Mouse (Mus musculus) liver, embryonic 13.5 days (tissue): ENCODE data around the gene Uqcc1. TPM values are rescaled to one million over a fixed set of nuclear protein-coding genes. Genes with fewer than 3 reads are reported as not detected.

Experiments
- ATAC-seq: fragments of 200-750 bp; cut with Nextera tagmentation; 2 replicates; pipeline ENCODE4 v1.8.0; 2017; ENCODE audit warnings: low read depth, mild to moderate bottlenecking, moderate number of reproducible peaks, moderate library complexity
- DNase-seq: peaks from one replicate; pipeline ENCODE4 v3.0.0; 2022
- H3K27ac ChIP-seq: fragments of 300-500 bp; sonication (generic); 2 replicates; pipeline ENCODE4 v1.5.1; 2015; ENCODE audit warnings: moderate library complexity, mild to moderate bottlenecking, inconsistent platforms
- H3K27me3 ChIP-seq: fragments of 300-500 bp; sonication (generic); 2 replicates; pipeline ENCODE4 v1.6.1; 2015; ENCODE audit warnings: mild to moderate bottlenecking, inconsistent platforms
- H3K36me3 ChIP-seq: fragments of 300-500 bp; sonication (generic); 2 replicates; pipeline ENCODE4 v1.6.1; 2015; ENCODE audit warnings: mild to moderate bottlenecking, inconsistent platforms
- H3K4me1 ChIP-seq: fragments of 300-500 bp; sonication (generic); replicated peaks from 2 replicates; pipeline ENCODE4 v1.6.1; 2015; ENCODE audit warnings: inconsistent platforms
- H3K4me2 ChIP-seq: fragments of 300-500 bp; sonication (generic); 2 replicates; pipeline ENCODE4 v1.6.1; 2015; ENCODE audit warnings: inconsistent platforms, mild to moderate bottlenecking, moderate library complexity
- H3K4me3 ChIP-seq: fragments of 300-500 bp; sonication (generic); replicated peaks from 2 replicates; pipeline ENCODE4 v1.5.1; 2015; ENCODE audit warnings: mild to moderate bottlenecking, inconsistent platforms
- H3K9ac ChIP-seq: fragments of 300-500 bp; sonication (generic); 2 replicates; pipeline ENCODE4 v1.6.1; 2015; ENCODE audit warnings: mild to moderate bottlenecking, inconsistent platforms
- H3K9me3 ChIP-seq: fragments of 300-500 bp; sonication (generic); replicated peaks from 2 replicates; pipeline ENCODE4 v1.6.1; 2016; ENCODE audit warnings: inconsistent platforms
- WGBS: fragments of 180-500 bp; shearing (Covaris S2); methylation state at CpG from one replicate; pipeline ENCODE4 v1.1.7; 2015; ENCODE audit not compliant: insufficient replicate concordance; 5-methylcytosine and 5-hydroxymethylcytosine counted together
- polyA plus RNA-seq: library from polyadenylated mRNA; unstranded; fragments of >200 nt; fragmentation: Nextera tagmentation; extraction: Ambion mirVana; gene quantifications from 2 replicates; pipeline ENCODE4 v1.2.1, GENCODE M21; 2015

Uqcc1 gene
- polyA plus RNA-seq, 1 experiment from 2014 or later: 49.5 TPM

DNA sequence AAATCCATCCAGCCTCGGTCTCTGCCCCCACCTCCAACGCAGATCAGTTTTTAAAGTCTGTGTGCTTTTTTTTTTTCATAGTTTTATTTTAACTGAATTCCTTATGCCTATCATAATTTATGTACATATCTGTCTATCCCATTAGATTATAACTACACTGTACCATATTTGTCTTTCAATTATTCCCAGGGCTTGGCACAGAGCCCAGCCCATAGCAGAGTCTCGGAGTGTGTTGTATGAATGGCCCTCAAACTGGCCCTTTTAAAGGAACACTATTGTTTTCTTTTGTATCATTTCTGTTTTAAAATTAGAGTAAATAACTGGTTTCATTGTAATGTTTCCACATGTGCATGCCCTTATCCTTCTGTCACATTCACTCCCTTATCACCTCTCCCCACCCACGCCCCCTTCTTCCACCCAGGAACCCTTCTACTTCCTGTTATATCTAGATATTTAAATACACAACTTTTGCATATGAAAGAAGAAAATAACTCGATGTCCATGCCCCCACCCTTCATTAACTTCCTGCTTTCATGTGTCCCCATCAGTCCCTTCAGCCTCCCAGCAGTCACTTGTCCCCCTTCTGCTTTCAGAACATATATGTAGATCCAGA lies 17.4 kb upstream of the Uqcc1 start:
- Histone ChIP-seq H3K4me3 (no peak overlapping the region), H3K9me3 (no peaks in the 10 kb centered on the region), H3K9ac (peak overlapping the region; percentile 31), H3K27me3 (0 out of 2 replicates have a peak, but pooled peaks cover 3% of the 10 kb centered on the region), H3K4me2 (0 out of 2 replicates have a peak overlapping the region, but pooled peaks have one; percentile 28), H3K36me3 (no peaks in the 10 kb centered on the region), H3K4me1 (peaks cover 32% of the 10 kb centered on the region), H3K27ac (peak overlapping the region; percentile 65)
- DNase-seq: peak; percentile 66
- peak; percentile 75 for ATAC-seq
- 45% methylated on average over 5 of the region's 5 CpGs for WGBS

DNA sequence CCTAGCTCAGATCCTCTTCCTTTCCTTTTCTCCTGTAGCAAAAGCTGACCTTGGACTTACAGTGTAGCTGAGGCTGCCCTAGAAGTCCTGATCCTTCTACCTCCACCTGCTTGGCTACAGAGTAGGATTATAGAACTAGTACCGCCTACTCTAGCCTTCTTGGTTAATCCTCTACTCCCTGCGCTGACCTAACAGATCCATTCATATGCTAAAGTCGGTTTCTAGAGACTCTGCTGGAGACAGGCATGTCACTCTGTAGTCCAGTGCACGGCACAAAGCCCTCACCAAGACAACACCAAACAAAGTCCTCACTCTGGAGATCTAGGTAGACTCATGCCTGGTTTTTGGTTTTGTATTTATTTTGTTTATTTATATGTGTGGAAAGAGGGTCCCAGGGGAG lies 16.4 kb upstream of the Uqcc1 start:
- H3K4me1 ChIP-seq: peaks cover 26% of the 10 kb centered on the region
- H3K4me2 ChIP-seq: no peak overlapping the region
- 46% methylated on average over 4 of the region's 4 CpGs for WGBS
- no peaks in the 10 kb centered on the region for H3K9me3 ChIP-seq
- H3K4me3 ChIP-seq: no peak overlapping the region
- H3K36me3 ChIP-seq: no peaks in the 10 kb centered on the region
- peak overlapping the region; percentile 65 for H3K27ac ChIP-seq
- ATAC-seq (0 out of 2 replicates have a peak, but pooled peaks have one; percentile 12), DNase-seq (no peak)
- no peak overlapping the region for H3K9ac ChIP-seq
- 0 out of 2 replicates have a peak, but pooled peaks cover 3% of the 10 kb centered on the region for H3K27me3 ChIP-seq

DNA sequence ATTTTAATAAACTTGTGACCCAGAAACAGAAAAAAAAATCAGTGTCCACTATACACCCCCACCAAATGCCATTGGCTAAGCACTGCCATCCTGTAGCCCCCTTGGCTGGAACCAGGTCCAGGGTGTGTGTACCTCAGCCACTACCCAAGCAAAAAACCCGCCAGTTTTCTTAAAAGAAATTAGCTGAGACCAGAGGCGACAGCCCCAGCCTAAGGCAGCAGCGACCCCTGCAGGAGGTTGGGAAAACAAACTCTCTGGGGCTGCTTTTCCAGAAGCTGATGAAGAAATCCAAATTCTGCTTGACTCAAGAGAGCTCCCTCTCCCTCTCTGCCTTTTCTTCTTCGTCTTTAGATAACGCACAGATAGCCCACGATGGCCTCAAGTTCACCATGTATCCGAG lies 16.0 kb upstream of the Uqcc1 start:
- no peak overlapping the region for H3K4me2 ChIP-seq
- DNase-seq (peak; percentile 65), ATAC-seq (0 out of 2 replicates have a peak, but pooled peaks have one; percentile 29)
- H3K27me3 ChIP-seq: 0 out of 2 replicates have a peak, but pooled peaks cover 3% of the 10 kb centered on the region
- H3K4me1 ChIP-seq: peaks cover 24% of the 10 kb centered on the region
- H3K27ac ChIP-seq: peak overlapping the region; percentile 65; the same call in 1 of the 2 replicates
- no peaks in the 10 kb centered on the region for H3K9me3 ChIP-seq
- no peak overlapping the region for H3K9ac ChIP-seq
- H3K4me3 ChIP-seq: no peak overlapping the region
- no peaks in the 10 kb centered on the region for H3K36me3 ChIP-seq
- WGBS: 4% methylated on average over 7 of the region's 7 CpGs

DNA sequence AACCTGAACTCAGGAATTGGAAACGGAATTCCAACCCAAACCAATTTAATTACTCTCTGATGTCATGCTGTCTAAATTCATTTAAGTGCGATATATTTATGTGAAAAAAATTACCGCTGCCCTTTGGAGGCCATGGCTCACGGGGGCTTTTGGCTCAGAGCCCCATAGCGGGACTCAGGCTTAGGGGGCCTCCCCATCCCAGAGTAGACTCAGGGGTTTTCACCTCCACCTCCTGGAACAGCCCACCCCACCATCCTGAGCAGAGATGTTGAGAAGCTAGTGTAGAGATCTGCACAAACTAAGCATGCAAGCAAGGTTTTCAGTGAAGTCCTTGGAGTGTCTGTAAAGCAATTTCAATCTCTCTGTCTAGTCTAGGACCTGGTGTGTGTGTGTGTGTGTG lies 15.5 kb upstream of the Uqcc1 start:
- DNase-seq (no peak), ATAC-seq (no peak)
- Histone ChIP-seq H3K4me3 (no peak overlapping the region), H3K27ac (no peak overlapping the region), H3K9ac (no peak overlapping the region), H3K4me1 (peaks cover 24% of the 10 kb centered on the region), H3K9me3 (no peaks in the 10 kb centered on the region), H3K36me3 (no peaks in the 10 kb centered on the region), H3K27me3 (0 out of 2 replicates have a peak, but pooled peaks cover 3% of the 10 kb centered on the region), H3K4me2 (no peak overlapping the region)
- WGBS: 83% methylated on average over 5 of the region's 5 CpGs

DNA sequence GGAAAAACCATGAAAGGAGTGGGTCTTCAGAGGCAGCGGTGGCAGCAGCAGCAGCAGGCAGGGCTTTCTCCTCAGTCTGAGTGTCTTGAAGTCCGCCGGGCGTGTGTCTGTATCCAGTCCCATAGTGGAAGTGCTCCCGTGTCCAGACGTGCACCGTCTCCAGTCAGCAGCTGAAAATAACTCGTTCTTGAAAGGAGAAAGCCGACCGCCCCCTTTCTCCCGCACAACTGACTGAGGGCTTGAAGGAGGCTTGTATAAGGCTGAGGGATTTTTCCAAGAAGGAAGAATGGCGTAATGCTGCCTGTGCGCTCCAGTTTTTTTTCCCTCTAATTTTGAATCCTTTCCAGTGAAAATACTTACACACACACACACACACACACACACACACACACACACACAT lies 15.0 kb upstream of the Uqcc1 start, which contains the start of gene Gdf5:
Gene Gdf5, minus strand, starts transcription at position 244 of the 400 bp plus-strand sequence.
- no peak for ATAC-seq
- H3K9ac ChIP-seq: no peak within 1 kb of the TSS
- H3K4me2 ChIP-seq: no peak within 1 kb of the TSS

DNA sequence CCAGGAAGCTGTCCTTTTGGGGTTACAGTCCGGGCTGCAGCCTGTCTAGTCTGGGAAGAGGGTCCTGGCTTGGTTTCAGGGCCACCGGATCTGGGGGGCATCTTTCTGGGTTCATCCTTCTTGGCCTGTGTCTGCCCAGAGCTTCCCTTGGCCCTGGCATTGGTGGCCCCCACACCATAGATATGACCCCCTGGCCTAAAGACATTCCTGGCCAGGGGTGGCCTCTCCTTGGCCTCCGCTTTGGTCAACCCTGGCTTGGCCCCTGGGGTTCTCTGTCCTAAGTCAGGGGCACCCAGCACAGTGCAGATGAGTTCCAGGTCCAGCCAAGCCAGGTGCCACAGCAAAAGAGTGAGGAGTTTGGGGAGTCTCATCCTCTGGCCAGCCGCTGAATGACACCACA lies 14.6 kb upstream of the Uqcc1 start:
- H3K27me3 ChIP-seq: 0 out of 2 replicates have a peak, but pooled peaks cover 3% of the 10 kb centered on the region
- no peaks in the 10 kb centered on the region for H3K9me3 ChIP-seq
- H3K4me2 ChIP-seq: no peak overlapping the region
- no peaks in the 10 kb centered on the region for H3K36me3 ChIP-seq
- 80% methylated on average over 4 of the region's 4 CpGs for WGBS
- H3K27ac ChIP-seq: no peak overlapping the region
- no peak for DNase-seq
- no peak overlapping the region for H3K4me3 ChIP-seq
- H3K4me1 ChIP-seq: peaks cover 24% of the 10 kb centered on the region
- no peak for ATAC-seq
- H3K9ac ChIP-seq: no peak overlapping the region

More for the DNA sequence above, 15.0 kb upstream of the Uqcc1 start, which contains the start of gene Gdf5:
- no peak within 1 kb of the TSS for H3K4me3 ChIP-seq
- peaks cover 24% of the 10 kb centered on the region for H3K4me1 ChIP-seq
- H3K27me3 ChIP-seq: 0 out of 2 replicates have a peak, but pooled peaks cover 3% of the 10 kb centered on the region
- no peaks in the 10 kb centered on the region for H3K36me3 ChIP-seq
- WGBS: 74% methylated on average over 13 of the region's 13 CpGs
- no peak within 1 kb of the TSS for H3K27ac ChIP-seq
- H3K9me3 ChIP-seq: no peaks in the 10 kb centered on the region
- no peak for DNase-seq

DNA sequence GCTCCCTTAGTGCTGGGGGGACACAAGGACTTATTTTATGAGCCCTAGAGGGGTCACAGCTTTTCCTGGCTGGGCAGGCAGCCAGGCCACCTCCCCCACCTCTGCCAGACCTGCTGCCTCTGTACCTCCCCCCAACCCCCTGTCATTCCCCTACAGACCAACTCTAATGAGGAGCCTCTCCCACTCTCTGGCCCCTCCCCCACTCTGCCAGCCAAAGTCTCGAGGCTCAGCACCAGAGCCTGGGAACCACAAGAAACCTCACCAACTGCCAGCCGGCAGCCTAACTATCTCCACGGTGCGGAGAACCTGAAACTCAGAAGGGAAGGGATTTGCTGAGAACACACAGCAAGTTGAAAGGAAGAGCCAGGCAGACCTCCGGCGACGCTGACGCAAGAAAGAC lies 13.4 kb upstream of the Uqcc1 start:
- H3K9ac ChIP-seq: no peak overlapping the region
- 20% methylated on average over 8 of the region's 8 CpGs for WGBS
- H3K4me1 ChIP-seq: peaks cover 23% of the 10 kb centered on the region
- DNase-seq (no peak), ATAC-seq (no peak)
- peak overlapping the region; percentile 4; the same call in 1 of the 2 replicates for H3K4me2 ChIP-seq
- H3K4me3 ChIP-seq: no peak overlapping the region
- H3K36me3 ChIP-seq: no peaks in the 10 kb centered on the region
- H3K27me3 ChIP-seq: no peaks in the 10 kb centered on the region
- H3K9me3 ChIP-seq: no peaks in the 10 kb centered on the region
- no peak overlapping the region for H3K27ac ChIP-seq

DNA sequence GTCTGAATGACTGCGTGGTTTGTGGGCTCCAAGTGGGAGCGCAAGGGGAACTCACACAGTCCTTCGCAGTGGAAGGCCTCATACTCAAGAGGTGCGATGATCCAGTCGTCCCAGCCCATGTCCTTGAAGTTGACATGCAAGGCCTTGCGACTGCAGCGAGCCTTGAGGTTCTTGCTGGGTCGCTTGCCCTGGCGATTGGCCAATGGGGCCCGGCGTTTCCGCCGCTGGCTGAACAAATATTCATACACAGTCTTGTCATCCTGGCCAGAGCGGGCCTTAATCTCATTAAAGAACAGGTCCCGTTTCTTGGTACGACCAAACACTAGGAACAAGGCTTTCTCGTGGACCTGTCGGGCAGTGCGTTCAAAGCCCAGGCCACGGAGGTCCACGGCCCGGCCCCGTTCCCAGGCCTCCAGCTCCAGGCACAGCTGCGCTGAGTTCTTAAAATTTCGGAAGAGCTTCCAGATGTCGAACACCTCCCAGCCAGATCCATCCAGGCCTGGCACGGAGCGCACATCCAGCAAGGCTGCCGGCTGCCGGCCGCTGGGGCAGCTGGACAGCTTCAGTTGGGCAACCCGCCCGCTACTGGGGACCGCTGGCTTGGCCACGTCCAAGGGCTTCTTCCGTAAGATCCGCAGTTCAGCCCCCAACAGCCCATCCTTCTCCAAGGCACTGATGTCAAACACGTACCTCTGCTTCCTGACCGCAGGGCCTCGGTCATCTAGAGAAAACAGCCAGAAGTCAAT lies 11.8 kb upstream of the Uqcc1 start:
- no peak overlapping the region for H3K9ac ChIP-seq
- peaks cover 7% of the 10 kb centered on the region for H3K4me1 ChIP-seq
- 84% methylated on average over 40 of the region's 40 CpGs for WGBS
- no peak overlapping the region for H3K4me2 ChIP-seq
- H3K9me3 ChIP-seq: no peaks in the 10 kb centered on the region
- H3K4me3 ChIP-seq: no peak overlapping the region
- no peaks in the 10 kb centered on the region for H3K36me3 ChIP-seq
- ATAC-seq: no peak
- no peak for DNase-seq
- no peak overlapping the region for H3K27ac ChIP-seq
- H3K27me3 ChIP-seq: no peaks in the 10 kb centered on the region

DNA sequence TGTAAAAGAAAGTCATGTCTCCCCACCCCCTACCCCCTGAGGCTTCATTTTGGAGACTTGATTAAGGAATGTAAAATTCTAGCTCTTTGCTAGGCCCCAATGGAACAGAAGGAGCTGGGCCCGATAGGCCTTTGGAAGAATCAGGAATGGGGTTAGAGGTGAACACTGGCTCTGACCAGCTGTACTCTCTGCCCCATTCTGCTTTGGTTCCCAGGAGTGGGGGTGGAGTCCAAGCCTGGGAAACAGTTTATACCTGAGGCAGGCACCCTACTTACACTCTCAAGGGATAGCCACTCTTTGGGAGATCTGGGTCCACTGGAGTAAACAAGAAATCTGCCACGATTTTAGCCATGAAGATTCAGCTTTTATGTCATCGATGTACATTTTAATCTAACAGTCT lies 10.6 kb upstream of the Uqcc1 start, which contains the start of gene Gm15557:
Gene Gm15557, plus strand, starts transcription at position 48 of the 400 bp plus-strand sequence.
- Histone ChIP-seq H3K4me3 (no peak within 1 kb of the TSS), H3K4me2 (no peak within 1 kb of the TSS), H3K9ac (no peak within 1 kb of the TSS), H3K9me3 (no peaks in the 10 kb centered on the region), H3K27ac (no peak within 1 kb of the TSS), H3K36me3 (no peaks in the 10 kb centered on the region), H3K27me3 (no peaks in the 10 kb centered on the region), H3K4me1 (no peaks in the 10 kb centered on the region)
- ATAC-seq (no peak), DNase-seq (no peak)
- WGBS: 71% methylated on average over 3 of the region's 3 CpGs

DNA sequence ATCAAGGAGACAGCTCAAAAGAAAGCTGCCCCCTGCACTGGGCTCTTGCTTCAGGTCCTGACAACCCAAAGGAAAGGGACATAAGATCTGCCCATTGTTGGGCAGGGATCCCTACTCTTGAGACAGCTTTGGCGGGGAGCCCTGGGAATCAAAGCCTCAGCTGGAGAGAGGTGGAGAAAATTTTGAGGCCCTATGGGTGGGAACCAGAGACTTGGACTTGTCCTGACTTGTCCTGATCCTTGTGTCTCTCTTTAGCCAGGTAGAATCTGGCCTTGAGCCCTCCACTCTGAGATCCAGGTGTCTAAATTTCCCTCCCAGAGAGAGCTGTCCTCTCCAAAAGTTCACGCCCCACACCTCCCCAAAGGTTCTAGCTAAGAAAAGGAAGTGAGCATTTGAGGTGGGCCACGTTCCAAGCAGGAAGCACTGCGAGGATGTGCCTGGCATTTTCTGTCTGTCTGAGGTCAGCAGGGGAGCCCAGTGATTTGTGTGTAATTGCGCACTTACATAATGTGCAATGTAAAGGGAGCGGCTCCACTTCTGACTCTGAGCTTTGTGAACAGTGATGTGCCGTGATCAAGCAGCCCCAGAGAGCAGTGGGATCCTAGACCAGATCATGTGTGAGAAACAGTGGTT lies 9.9 kb upstream of the Uqcc1 start:
- no peaks in the 10 kb centered on the region for H3K9me3 ChIP-seq
- H3K9ac ChIP-seq: no peak overlapping the region
- no peaks in the 10 kb centered on the region for H3K27me3 ChIP-seq
- ATAC-seq (no peak), DNase-seq (no peak)
- no peak overlapping the region for H3K27ac ChIP-seq
- H3K4me3 ChIP-seq: no peak overlapping the region
- H3K4me1 ChIP-seq: no peaks in the 10 kb centered on the region
- no peaks in the 10 kb centered on the region for H3K36me3 ChIP-seq
- no peak overlapping the region for H3K4me2 ChIP-seq
- 63% methylated on average over 7 of the region's 7 CpGs for WGBS

DNA sequence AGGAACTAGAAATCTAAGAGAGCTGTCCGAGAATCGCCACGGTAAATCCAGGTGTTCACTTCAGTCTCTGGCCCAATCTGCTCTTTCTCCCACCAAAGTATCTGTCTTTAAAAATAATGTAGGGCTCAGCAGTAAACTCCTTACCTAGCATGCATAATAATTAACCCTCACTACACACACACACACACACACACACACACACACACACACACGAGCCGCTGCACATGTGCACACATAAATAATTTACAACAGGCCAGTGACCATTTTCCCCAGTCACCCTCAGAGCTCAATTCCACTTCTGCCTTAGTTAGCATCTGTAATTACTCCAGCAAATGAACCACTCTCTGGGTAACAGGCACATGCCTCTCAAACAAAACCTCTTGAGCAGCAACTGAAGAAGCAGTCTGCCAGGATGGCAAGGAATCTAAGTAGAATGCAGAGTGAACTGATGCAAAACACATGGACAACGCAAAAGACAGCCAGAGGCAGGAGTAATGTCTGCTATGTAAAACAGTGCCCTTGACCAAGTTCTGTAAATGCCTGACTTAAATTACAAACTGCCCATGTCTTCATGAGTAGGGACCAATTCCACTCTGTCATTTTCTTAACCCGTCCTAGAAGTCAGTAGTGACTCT lies 1.3 kb downstream of the Uqcc1 start:
- no peak overlapping the region for H3K27ac ChIP-seq
- no peaks in the 10 kb centered on the region for H3K9me3 ChIP-seq
- DNase-seq (no peak), ATAC-seq (no peak)
- peaks cover 12% of the 10 kb centered on the region; the same call in 1 of the 2 replicates for H3K36me3 ChIP-seq
- no peaks in the 10 kb centered on the region for H3K27me3 ChIP-seq
- H3K4me3 ChIP-seq: peak overlapping the region; percentile 75
- H3K9ac ChIP-seq: peak overlapping the region; percentile 78
- H3K4me2 ChIP-seq: peak overlapping the region; percentile 80
- peaks cover 32% of the 10 kb centered on the region for H3K4me1 ChIP-seq
- 53% methylated on average over 7 of the region's 7 CpGs for WGBS
